Mouse (Mus musculus) liver, adult 2 months (tissue): ENCODE results near the gene Snu13.

Experiments used
- CTCF ChIP-seq: fragments of 200-500 bp; IDR thresholded peaks from 2 replicates; pipeline ENCODE4 v1.5.1; 2011; ENCODE audit warnings: low read depth, low read length, control low read depth
- POLR2A ChIP-seq: fragments of 200-500 bp; IDR thresholded peaks from 2 replicates; pipeline ENCODE4 v1.6.1; 2011; ENCODE audit warnings: low read length, control low read depth; ENCODE audit not compliant: insufficient read depth; ENCODE audit errors: extremely low read depth

DNA sequence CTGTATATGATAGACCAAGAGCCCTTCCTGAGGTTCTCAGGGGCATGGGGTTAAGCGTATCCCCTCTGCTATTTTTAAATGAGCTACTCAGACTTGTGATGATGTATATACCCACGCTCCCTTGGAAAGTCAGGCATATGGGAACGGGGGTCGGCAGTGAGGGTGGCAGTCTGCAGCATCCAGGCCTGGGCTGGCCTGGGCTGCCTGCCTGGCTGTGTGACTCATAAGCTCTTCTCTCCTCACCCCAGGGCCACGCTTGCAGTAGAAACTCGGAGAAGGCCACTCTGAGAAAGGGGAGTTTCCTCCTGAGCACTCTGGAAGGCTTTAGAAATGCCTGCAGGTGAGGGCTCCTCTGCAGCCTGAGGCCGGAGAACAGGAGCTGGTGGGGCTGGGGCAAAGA, 43.7 kb upstream of the Snu13 start:
- TF ChIP-seq POLR2A (no peak), CTCF (no peak)
